Mouse (Mus musculus): ENCODE measurements at regions not wholly inside any gene's neighbourhood (a gene's known extent, or its start where the extent isn't known, plus 50 kb on each side); places are given as distances from the start of the nearest gene placed in this dataset.

DNA sequence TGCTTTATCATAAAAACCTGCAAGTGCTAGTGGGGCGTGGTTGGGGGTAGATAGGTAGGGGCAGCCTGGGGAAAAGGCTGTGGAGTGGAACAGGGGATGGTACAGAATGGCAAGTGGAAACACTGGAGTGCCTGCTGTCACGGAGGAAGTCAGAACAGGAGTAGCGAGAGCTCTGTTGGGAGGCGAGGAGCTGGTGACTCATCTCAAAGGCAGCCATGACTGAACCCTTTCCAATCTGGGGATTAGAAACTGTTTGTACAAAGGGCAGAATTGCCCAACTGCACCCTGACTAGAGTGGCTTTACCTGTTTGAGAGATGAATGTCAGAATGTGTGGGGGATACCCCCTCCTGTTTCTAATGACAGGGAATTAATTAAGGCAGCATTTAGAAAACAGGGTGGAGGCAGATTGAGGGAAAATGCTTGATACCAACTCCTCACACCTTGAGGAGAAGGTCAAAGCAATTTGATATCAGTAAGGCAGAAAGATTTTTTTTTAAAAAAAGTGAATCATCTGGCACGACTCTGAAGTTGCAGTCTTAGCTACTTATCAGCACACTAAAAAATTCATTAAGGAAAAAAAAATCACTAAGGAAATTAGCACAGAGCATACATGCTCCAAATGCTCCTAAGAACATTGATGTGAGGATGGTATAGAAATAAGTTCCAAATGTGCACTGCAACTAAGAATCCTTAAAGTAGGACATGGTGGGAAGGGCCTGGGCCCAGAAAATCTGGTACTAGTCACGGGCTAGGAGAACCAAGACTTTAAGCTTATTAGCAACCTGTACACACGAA lies 54.7 kb upstream of the Usp25 start:
- no peak overlapping the region for H3K4me3 ChIP-seq (ENCODE audit: control insufficient read depth in 1 of 2, insufficient read depth in 1 of 2, low read depth in 1 of 2, low read length in 2 of 2)
- no peaks in the 10 kb centered on the region for H3K27me3 ChIP-seq (ENCODE audit: control insufficient read depth, insufficient read depth, low read length)
- ATAC-seq (ENCODE audit: insufficient number of reproducible peaks, insufficient read depth, low FRiP score, low read depth) = no peak
- H3K36me3 ChIP-seq (ENCODE audit: control insufficient read depth, insufficient read depth, low read length) = no peaks in the 10 kb centered on the region
- H3K27ac ChIP-seq (replicated peaks in 1 of 2; ENCODE audit: control insufficient read depth in 1 of 2, insufficient read depth in 1 of 2, low read depth in 2 of 2, low read length in 2 of 2) = no peak overlapping the region
- H3K4me1 ChIP-seq (ENCODE audit: control insufficient read depth in 2 of 2, insufficient read depth in 2 of 2, low read length in 2 of 2) = no peaks in the 10 kb centered on the region; a peak in 1 of 4 replicates
- WGBS = 41% methylated on average over 7 of the region's 7 CpGs
- H3K4me2 ChIP-seq (ENCODE audit: low read length) = no peak overlapping the region
- H3K9ac ChIP-seq (ENCODE audit: low read length) = no peak overlapping the region
- no peaks in the 10 kb centered on the region for H3K9me3 ChIP-seq (ENCODE audit: control insufficient read depth, low read length)

DNA sequence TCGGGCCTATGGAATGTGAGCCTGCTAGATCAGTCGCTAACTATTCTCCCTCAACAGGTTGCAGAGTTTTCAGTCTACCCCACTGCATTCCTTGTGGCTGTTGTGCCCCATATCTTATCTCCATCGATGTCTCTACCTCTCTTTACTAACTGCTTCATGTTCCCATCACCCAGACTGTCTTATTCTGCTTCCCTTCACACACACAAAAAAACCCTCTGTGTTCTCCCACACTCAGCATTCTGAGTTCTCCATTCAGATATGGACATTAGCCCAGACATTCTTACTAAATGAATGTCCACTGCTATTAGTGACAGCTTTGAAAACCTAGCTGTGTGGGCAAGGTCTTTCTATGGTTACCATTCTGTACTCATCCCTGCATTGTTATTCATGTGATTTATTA lies 56.0 kb upstream of the Usp25 start:
- H3K27ac ChIP-seq (replicated peaks in 1 of 2; ENCODE audit: control insufficient read depth in 1 of 2, insufficient read depth in 1 of 2, low read depth in 2 of 2, low read length in 2 of 2) = no peak overlapping the region
- H3K9me3 ChIP-seq (ENCODE audit: control insufficient read depth, low read length) = no peaks in the 10 kb centered on the region
- 54% methylated on average over 3 of the region's 3 CpGs for WGBS
- no peak overlapping the region for H3K9ac ChIP-seq (ENCODE audit: low read length)
- no peak overlapping the region for H3K4me2 ChIP-seq (ENCODE audit: low read length)
- no peak for ATAC-seq (ENCODE audit: insufficient number of reproducible peaks, insufficient read depth, low FRiP score, low read depth)
- H3K27me3 ChIP-seq (ENCODE audit: control insufficient read depth, insufficient read depth, low read length) = no peaks in the 10 kb centered on the region
- H3K36me3 ChIP-seq (ENCODE audit: control insufficient read depth, insufficient read depth, low read length) = no peaks in the 10 kb centered on the region
- H3K4me3 ChIP-seq (ENCODE audit: control insufficient read depth in 1 of 2, insufficient read depth in 1 of 2, low read depth in 1 of 2, low read length in 2 of 2) = no peak overlapping the region
- no peaks in the 10 kb centered on the region; a peak in 1 of 4 replicates for H3K4me1 ChIP-seq (ENCODE audit: control insufficient read depth in 2 of 2, insufficient read depth in 2 of 2, low read length in 2 of 2)

GRCm38 (mm10) chr16:76957090-76957489 lies 56.4 kb upstream of the Usp25 start:
- WGBS = 82% methylated on average over 7 of the region's 7 CpGs
- Histone ChIP-seq H3K36me3 (ENCODE audit: control insufficient read depth, insufficient read depth, low read length) (no peaks in the 10 kb centered on the region), H3K4me2 (ENCODE audit: low read length) (no peak overlapping the region), H3K27ac (replicated peaks in 1 of 2; ENCODE audit: control insufficient read depth in 1 of 2, insufficient read depth in 1 of 2, low read depth in 2 of 2, low read length in 2 of 2) (no peak overlapping the region), H3K9ac (ENCODE audit: low read length) (no peak overlapping the region), H3K9me3 (ENCODE audit: control insufficient read depth, low read length) (no peaks in the 10 kb centered on the region), H3K4me1 (ENCODE audit: control insufficient read depth in 2 of 2, insufficient read depth in 2 of 2, low read length in 2 of 2) (no peaks in the 10 kb centered on the region; a peak in 1 of 4 replicates), H3K4me3 (ENCODE audit: control insufficient read depth in 1 of 2, insufficient read depth in 1 of 2, low read depth in 1 of 2, low read length in 2 of 2) (no peak overlapping the region), H3K27me3 (ENCODE audit: control insufficient read depth, insufficient read depth, low read length) (no peaks in the 10 kb centered on the region)
- ATAC-seq (ENCODE audit: insufficient number of reproducible peaks, insufficient read depth, low FRiP score, low read depth) = no peak

GRCm38 (mm10) chr16:76950836-76951486 lies 62.5 kb upstream of the Usp25 start:
- H3K36me3 ChIP-seq (ENCODE audit: control insufficient read depth, insufficient read depth, low read length) = no peaks in the 10 kb centered on the region
- WGBS = 78% methylated on average over 10 of the region's 10 CpGs
- no peak for ATAC-seq (ENCODE audit: insufficient number of reproducible peaks, insufficient read depth, low FRiP score, low read depth)

GRCm38 (mm10) chr16:76947011-76947410 lies 66.5 kb upstream of the Usp25 start:
- H3K4me2 ChIP-seq (ENCODE audit: low read length) = no peak overlapping the region
- H3K4me3 ChIP-seq (ENCODE audit: control insufficient read depth in 1 of 2, insufficient read depth in 1 of 2, low read depth in 1 of 2, low read length in 2 of 2) = no peak overlapping the region
- H3K36me3 ChIP-seq (ENCODE audit: control insufficient read depth, insufficient read depth, low read length) = no peaks in the 10 kb centered on the region
- no peak overlapping the region for H3K9ac ChIP-seq (ENCODE audit: low read length)
- H3K27ac ChIP-seq (replicated peaks in 1 of 2; ENCODE audit: control insufficient read depth in 1 of 2, insufficient read depth in 1 of 2, low read depth in 2 of 2, low read length in 2 of 2) = no peak overlapping the region
- ATAC-seq (ENCODE audit: insufficient number of reproducible peaks, insufficient read depth, low FRiP score, low read depth) = no peak
- WGBS = 67% methylated on average over 5 of the region's 5 CpGs
- no peaks in the 10 kb centered on the region for H3K27me3 ChIP-seq (ENCODE audit: control insufficient read depth, insufficient read depth, low read length)
- H3K9me3 ChIP-seq (ENCODE audit: control insufficient read depth, low read length) = 0 out of 2 replicates have a peak, but pooled peaks cover 4% of the 10 kb centered on the region
- no peaks in the 10 kb centered on the region for H3K4me1 ChIP-seq (ENCODE audit: control insufficient read depth in 2 of 2, insufficient read depth in 2 of 2, low read length in 2 of 2)

More at GRCm38 (mm10) chr16:76950836-76951486, 62.5 kb upstream of the Usp25 start:
- no peaks in the 10 kb centered on the region for H3K4me1 ChIP-seq (ENCODE audit: control insufficient read depth in 2 of 2, insufficient read depth in 2 of 2, low read length in 2 of 2)
- H3K9me3 ChIP-seq (ENCODE audit: control insufficient read depth, low read length) = no peaks in the 10 kb centered on the region
- H3K27me3 ChIP-seq (ENCODE audit: control insufficient read depth, insufficient read depth, low read length) = no peaks in the 10 kb centered on the region
- H3K27ac ChIP-seq (replicated peaks in 1 of 2; ENCODE audit: control insufficient read depth in 1 of 2, insufficient read depth in 1 of 2, low read depth in 2 of 2, low read length in 2 of 2) = no peak overlapping the region
- H3K9ac ChIP-seq (ENCODE audit: low read length) = no peak overlapping the region
- no peak overlapping the region for H3K4me3 ChIP-seq (ENCODE audit: control insufficient read depth in 1 of 2, insufficient read depth in 1 of 2, low read depth in 1 of 2, low read length in 2 of 2)
- H3K4me2 ChIP-seq (ENCODE audit: low read length) = no peak overlapping the region

GRCm38 (mm10) chr16:76938128-76938527 lies 75.4 kb upstream of the Usp25 start:
- H3K4me2 ChIP-seq (ENCODE audit: low read length) = no peak overlapping the region
- no peaks in the 10 kb centered on the region for H3K4me1 ChIP-seq (ENCODE audit: control insufficient read depth in 2 of 2, insufficient read depth in 2 of 2, low read length in 2 of 2)
- no peak overlapping the region for H3K4me3 ChIP-seq (ENCODE audit: control insufficient read depth in 1 of 2, insufficient read depth in 1 of 2, low read depth in 1 of 2, low read length in 2 of 2)
- H3K36me3 ChIP-seq (ENCODE audit: control insufficient read depth, insufficient read depth, low read length) = no peaks in the 10 kb centered on the region
- WGBS = 68% methylated on average over 2 of the region's 2 CpGs
- H3K27me3 ChIP-seq (ENCODE audit: control insufficient read depth, insufficient read depth, low read length) = no peaks in the 10 kb centered on the region
- H3K9me3 ChIP-seq (ENCODE audit: control insufficient read depth, low read length) = 0 out of 2 replicates have a peak, but pooled peaks cover 4% of the 10 kb centered on the region
- ATAC-seq (ENCODE audit: insufficient number of reproducible peaks, insufficient read depth, low FRiP score, low read depth) = no peak
- H3K27ac ChIP-seq (replicated peaks in 1 of 2; ENCODE audit: control insufficient read depth in 1 of 2, insufficient read depth in 1 of 2, low read depth in 2 of 2, low read length in 2 of 2) = no peak overlapping the region
- no peak overlapping the region for H3K9ac ChIP-seq (ENCODE audit: low read length)

DNA sequence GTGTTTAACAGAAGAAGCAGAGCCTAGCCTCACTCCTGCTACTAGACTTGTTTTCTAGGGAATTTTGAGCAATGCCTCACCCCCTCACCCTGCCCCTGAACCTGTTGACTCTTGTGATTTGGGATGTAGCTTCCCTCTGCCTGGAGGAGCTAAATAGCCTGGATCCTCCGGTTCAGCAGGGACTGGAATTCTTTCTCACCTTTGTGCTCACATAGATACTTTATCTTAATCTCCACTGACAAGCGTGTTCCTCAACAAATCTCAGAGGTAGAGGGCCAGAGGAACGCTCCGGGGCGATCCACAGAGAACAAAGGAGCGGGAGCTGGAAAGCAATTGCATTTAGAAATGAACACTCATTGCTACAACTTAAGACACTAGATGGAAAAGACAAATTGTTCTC lies 85.6 kb upstream of the Usp25 start:
- H3K4me2 ChIP-seq (ENCODE audit: low read length) = no peak overlapping the region
- no peak for ATAC-seq (ENCODE audit: insufficient number of reproducible peaks, insufficient read depth, low FRiP score, low read depth)
- no peak overlapping the region for H3K9ac ChIP-seq (ENCODE audit: low read length)
- no peak overlapping the region for H3K4me3 ChIP-seq (ENCODE audit: control insufficient read depth in 1 of 2, insufficient read depth in 1 of 2, low read depth in 1 of 2, low read length in 2 of 2)
- no peak overlapping the region for H3K27ac ChIP-seq (replicated peaks in 1 of 2; ENCODE audit: control insufficient read depth in 1 of 2, insufficient read depth in 1 of 2, low read depth in 2 of 2, low read length in 2 of 2)
- no peaks in the 10 kb centered on the region for H3K4me1 ChIP-seq (ENCODE audit: control insufficient read depth in 2 of 2, insufficient read depth in 2 of 2, low read length in 2 of 2)
- H3K9me3 ChIP-seq (ENCODE audit: control insufficient read depth, low read length) = no peaks in the 10 kb centered on the region
- no peaks in the 10 kb centered on the region for H3K36me3 ChIP-seq (ENCODE audit: control insufficient read depth, insufficient read depth, low read length)
- 57% methylated on average over 6 of the region's 6 CpGs for WGBS
- H3K27me3 ChIP-seq (ENCODE audit: control insufficient read depth, insufficient read depth, low read length) = no peaks in the 10 kb centered on the region

All from heart, embryonic 14.5 days (tissue).